Mouse (Mus musculus) stomach, embryonic 14.5 days (tissue): ENCODE data around the gene Mpp5. TPM values are rescaled to one million over a fixed set of nuclear protein-coding genes. Genes with fewer than 3 reads are reported as not detected.

Experiments used
- ATAC-seq: fragments of 200-750 bp; cut with Nextera tagmentation; 2 replicates; pipeline ENCODE4 v1.8.0; 2017; ENCODE audit warnings: low read depth, moderate TSS enrichment; ENCODE audit not compliant: insufficient number of reproducible peaks, insufficient read depth, low FRiP score
- H3K27ac ChIP-seq: fragments of 300-500 bp; sonication (generic); 2 replicates; pipeline ENCODE4 v1.5.1; 2014; ENCODE audit warnings: mild to moderate bottlenecking, low read length, moderate library complexity, mixed read lengths
- H3K27me3 ChIP-seq: fragments of 300-500 bp; sonication (generic); 2 replicates; pipeline ENCODE4 v1.6.1; 2014; ENCODE audit warnings: low read length, control low read depth, mixed read lengths; ENCODE audit not compliant: control insufficient read depth, insufficient read depth
- H3K36me3 ChIP-seq: fragments of 300-500 bp; sonication (generic); 2 replicates; pipeline ENCODE4 v1.6.1; 2014; ENCODE audit warnings: mild to moderate bottlenecking, control low read depth, low read length, moderate library complexity, mixed read lengths; ENCODE audit not compliant: control insufficient read depth, insufficient read depth
- H3K4me1 ChIP-seq: fragments of 300-500 bp; sonication (generic); 2 replicates; pipeline ENCODE4 v1.6.1; 2014; ENCODE audit warnings: low read length, control low read depth, mixed read lengths; ENCODE audit not compliant: control insufficient read depth, insufficient read depth
- H3K4me2 ChIP-seq: fragments of 300-500 bp; sonication (generic); replicated peaks from 2 replicates; pipeline ENCODE4 v1.6.1; 2014; ENCODE audit warnings: low read depth, low read length, control low read depth
- H3K4me3 ChIP-seq: fragments of 300-500 bp; sonication (generic); 2 replicates; pipeline ENCODE4 v1.5.1; 2014; ENCODE audit warnings: low read depth, low read length, control low read depth
- H3K9ac ChIP-seq: fragments of 300-500 bp; sonication (generic); replicated peaks from 2 replicates; pipeline ENCODE4 v1.6.1; 2014; ENCODE audit warnings: low read depth, mild to moderate bottlenecking, control low read depth, low read length, moderate library complexity, mixed read lengths
- H3K9me3 ChIP-seq: fragments of 300-500 bp; sonication (generic); 2 replicates; pipeline ENCODE4 v1.6.1; 2016; ENCODE audit warnings: low read depth, low read length, control low read depth; ENCODE audit not compliant: control insufficient read depth
- WGBS: fragments of 180-500 bp; shearing (Covaris S2); extraction: QIAGEN DNeasy Blood & Tissue Kit; methylation state at CpG from one replicate; pipeline ENCODE4 v1.1.7; 2014; 5-methylcytosine and 5-hydroxymethylcytosine counted together
- polyA plus RNA-seq: library from polyadenylated mRNA; unstranded; fragments of >200 nt; fragmentation: Nextera tagmentation; extraction: Ambion mirVana; gene quantifications from 2 replicates; pipeline ENCODE4 v1.2.1, GENCODE M21; 2014

Mpp5 gene
- polyA plus RNA-seq = 21.1 and 22.7 TPM in 2 replicates

GRCm38 (mm10) chr12:78748557-78749377, at the start of gene Mpp5:
Gene Mpp5, plus strand, starts transcription at chr12:78748907.
- ATAC-seq = peak; percentile 100
- under 1% methylated on average over 91 of the region's 98 CpGs for WGBS

DNA sequence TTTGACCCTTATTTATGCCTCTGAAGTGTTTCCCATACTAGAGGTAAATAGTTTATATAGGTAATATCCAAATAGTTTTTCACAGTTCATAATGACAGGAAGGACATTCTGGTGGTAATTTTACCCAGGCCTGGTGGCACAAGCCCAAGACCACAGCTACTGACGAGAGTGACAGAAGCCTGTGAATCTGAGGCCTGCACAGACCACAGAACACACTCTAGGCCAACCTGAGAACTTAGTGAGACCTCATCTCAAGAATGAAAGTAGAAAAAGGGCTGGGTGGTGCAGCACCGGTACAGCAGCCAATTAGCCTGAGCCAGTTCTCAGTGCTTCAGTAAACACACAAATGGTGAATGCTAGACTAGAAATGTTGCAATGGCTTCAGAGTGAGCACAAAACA, 30.9 kb upstream of the Mpp5 start:
- H3K4me1 ChIP-seq = no peaks in the 10 kb centered on the region
- H3K4me3 ChIP-seq = no peak overlapping the region
- H3K4me2 ChIP-seq = no peak overlapping the region
- no peak overlapping the region for H3K27ac ChIP-seq
- ATAC-seq = no peak
- 73% methylated on average over 2 of the region's 2 CpGs for WGBS
- no peak overlapping the region for H3K9ac ChIP-seq
- no peaks in the 10 kb centered on the region for H3K27me3 ChIP-seq
- no peaks in the 10 kb centered on the region for H3K9me3 ChIP-seq
- H3K36me3 ChIP-seq = no peaks in the 10 kb centered on the region

More at GRCm38 (mm10) chr12:78748557-78749377, at the start of gene Mpp5:
- Histone ChIP-seq H3K4me1 (peaks cover 5% of the 10 kb centered on the region; the same call in 1 of the 2 replicates), H3K9ac (peak within 1 kb of the TSS; percentile 71), H3K4me2 (peak within 1 kb of the TSS; percentile 97), H3K4me3 (peak within 1 kb of the TSS; percentile 84), H3K9me3 (no peaks in the 10 kb centered on the region), H3K36me3 (no peaks in the 10 kb centered on the region), H3K27ac (peak within 1 kb of the TSS; percentile 96), H3K27me3 (no peaks in the 10 kb centered on the region)

DNA sequence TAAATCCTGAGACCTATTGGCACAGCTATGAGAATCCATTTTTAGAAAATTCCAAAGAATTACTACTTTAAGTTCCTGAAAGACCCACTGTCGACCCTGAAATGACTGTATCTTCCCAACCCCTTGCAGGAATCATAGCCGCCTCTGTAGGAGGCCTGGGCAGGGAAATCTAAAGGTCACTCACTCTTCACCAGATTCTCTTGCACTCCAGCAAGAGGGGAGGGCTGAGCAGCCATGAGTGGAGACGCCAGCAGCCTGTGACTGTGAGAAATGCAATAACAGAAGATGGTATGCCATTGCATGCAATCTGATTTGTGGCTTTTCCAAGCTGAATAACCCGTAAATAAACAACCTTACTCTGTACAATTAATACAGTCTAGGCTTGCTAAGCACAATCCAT, 21.0 kb upstream of the Mpp5 start:
- no peaks in the 10 kb centered on the region for H3K36me3 ChIP-seq
- H3K9ac ChIP-seq = no peak overlapping the region
- H3K9me3 ChIP-seq = no peaks in the 10 kb centered on the region
- 50% methylated on average over 4 of the region's 4 CpGs for WGBS
- no peak overlapping the region for H3K4me3 ChIP-seq
- no peak for ATAC-seq
- no peak overlapping the region for H3K27ac ChIP-seq
- H3K4me1 ChIP-seq = no peaks in the 10 kb centered on the region
- H3K4me2 ChIP-seq = no peak overlapping the region
- no peaks in the 10 kb centered on the region for H3K27me3 ChIP-seq

DNA sequence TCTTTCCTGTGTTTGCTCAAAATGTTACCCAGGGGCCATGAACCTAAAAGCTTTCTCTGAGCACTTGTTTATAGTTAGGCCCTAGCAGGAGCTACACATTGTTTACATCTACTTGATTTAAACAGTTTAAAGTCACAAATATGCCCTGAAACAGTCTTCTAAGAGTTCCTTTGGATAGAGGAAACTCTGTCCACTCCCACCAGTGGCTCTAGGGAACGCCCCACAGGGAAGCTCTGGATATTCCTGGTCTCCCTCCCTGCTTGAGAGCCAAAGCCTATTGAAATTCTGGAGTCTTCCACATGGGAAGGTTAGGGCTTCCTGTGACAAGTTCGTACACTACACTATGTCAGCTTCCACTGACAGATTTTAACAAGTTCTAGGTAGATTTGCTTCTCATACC, 9.1 kb upstream of the Mpp5 start:
- H3K27me3 ChIP-seq = no peaks in the 10 kb centered on the region
- H3K9me3 ChIP-seq = no peaks in the 10 kb centered on the region
- ATAC-seq = no peak
- H3K36me3 ChIP-seq = no peaks in the 10 kb centered on the region
- no peak overlapping the region for H3K27ac ChIP-seq
- no peak overlapping the region for H3K9ac ChIP-seq
- H3K4me3 ChIP-seq = no peak overlapping the region
- H3K4me2 ChIP-seq = no peak overlapping the region
- 0 out of 2 replicates have a peak, but pooled peaks cover 3% of the 10 kb centered on the region for H3K4me1 ChIP-seq
- 15% methylated on average over 2 of the region's 2 CpGs for WGBS

- H3K4me3 ChIP-seq = no peak overlapping the region
- no peaks in the 10 kb centered on the region for H3K36me3 ChIP-seq
- H3K4me1 ChIP-seq = 0 out of 2 replicates have a peak, but pooled peaks cover 3% of the 10 kb centered on the region
- no peak overlapping the region for H3K4me2 ChIP-seq
- no peak overlapping the region for H3K9ac ChIP-seq
- H3K27ac ChIP-seq = no peak overlapping the region
- no peak for ATAC-seq
- no peaks in the 10 kb centered on the region for H3K27me3 ChIP-seq
- H3K9me3 ChIP-seq = no peaks in the 10 kb centered on the region
- 75% methylated on average over 2 of the region's 2 CpGs for WGBS
Measured at GRCm38 (mm10) chr12:78740289-78740688, 8.4 kb upstream of the Mpp5 start.

- H3K4me2 ChIP-seq = no peak overlapping the region
- H3K27ac ChIP-seq = no peak overlapping the region
- H3K4me3 ChIP-seq = no peak overlapping the region
- WGBS = 72% methylated on average over 6 of the region's 6 CpGs
- H3K36me3 ChIP-seq = no peaks in the 10 kb centered on the region
- peaks cover 5% of the 10 kb centered on the region; the same call in 1 of the 2 replicates for H3K4me1 ChIP-seq
- no peaks in the 10 kb centered on the region for H3K27me3 ChIP-seq
- no peaks in the 10 kb centered on the region for H3K9me3 ChIP-seq
- ATAC-seq = no peak
- no peak overlapping the region for H3K9ac ChIP-seq
Measured at GRCm38 (mm10) chr12:78746226-78746625, 2.5 kb upstream of the Mpp5 start.

- H3K4me3 ChIP-seq = peak overlapping the region; percentile 84; the same call in 1 of the 2 replicates
- WGBS = 28% methylated on average over 1 of the region's 1 CpGs
Measured at GRCm38 (mm10) chr12:78747406-78747805, 1.3 kb upstream of the Mpp5 start.

GRCm38 (mm10) chr12:78748113-78748512, 594 bp upstream of the Mpp5 start:
- H3K36me3 ChIP-seq = no peaks in the 10 kb centered on the region
- ATAC-seq = no peak
- peak overlapping the region; percentile 56; the same call in 1 of the 2 replicates for H3K27ac ChIP-seq
- peak overlapping the region; percentile 64 for H3K9ac ChIP-seq
- peak overlapping the region; percentile 84 for H3K4me3 ChIP-seq
- under 1% methylated on average over 10 of the region's 10 CpGs for WGBS
- no peaks in the 10 kb centered on the region for H3K27me3 ChIP-seq
- peak overlapping the region; percentile 97 for H3K4me2 ChIP-seq
- H3K4me1 ChIP-seq = peaks cover 5% of the 10 kb centered on the region; the same call in 1 of the 2 replicates
- no peaks in the 10 kb centered on the region for H3K9me3 ChIP-seq

More at GRCm38 (mm10) chr12:78747406-78747805, 1.3 kb upstream of the Mpp5 start:
- no peak overlapping the region for H3K27ac ChIP-seq
- H3K9ac ChIP-seq = no peak overlapping the region
- H3K4me1 ChIP-seq = peaks cover 5% of the 10 kb centered on the region; the same call in 1 of the 2 replicates
- ATAC-seq = no peak
- no peaks in the 10 kb centered on the region for H3K27me3 ChIP-seq
- no peaks in the 10 kb centered on the region for H3K36me3 ChIP-seq
- H3K9me3 ChIP-seq = no peaks in the 10 kb centered on the region
- H3K4me2 ChIP-seq = no peak overlapping the region
